Mouse (Mus musculus): Measurements from ENCODE around the gene Wee1.
"Not testable (repeated sequence)": the region's sequence is repeated elsewhere in the genome, so short reads cannot be mapped to it uniquely, and the experiment has no call there.

The Wee1 gene

DNA sequence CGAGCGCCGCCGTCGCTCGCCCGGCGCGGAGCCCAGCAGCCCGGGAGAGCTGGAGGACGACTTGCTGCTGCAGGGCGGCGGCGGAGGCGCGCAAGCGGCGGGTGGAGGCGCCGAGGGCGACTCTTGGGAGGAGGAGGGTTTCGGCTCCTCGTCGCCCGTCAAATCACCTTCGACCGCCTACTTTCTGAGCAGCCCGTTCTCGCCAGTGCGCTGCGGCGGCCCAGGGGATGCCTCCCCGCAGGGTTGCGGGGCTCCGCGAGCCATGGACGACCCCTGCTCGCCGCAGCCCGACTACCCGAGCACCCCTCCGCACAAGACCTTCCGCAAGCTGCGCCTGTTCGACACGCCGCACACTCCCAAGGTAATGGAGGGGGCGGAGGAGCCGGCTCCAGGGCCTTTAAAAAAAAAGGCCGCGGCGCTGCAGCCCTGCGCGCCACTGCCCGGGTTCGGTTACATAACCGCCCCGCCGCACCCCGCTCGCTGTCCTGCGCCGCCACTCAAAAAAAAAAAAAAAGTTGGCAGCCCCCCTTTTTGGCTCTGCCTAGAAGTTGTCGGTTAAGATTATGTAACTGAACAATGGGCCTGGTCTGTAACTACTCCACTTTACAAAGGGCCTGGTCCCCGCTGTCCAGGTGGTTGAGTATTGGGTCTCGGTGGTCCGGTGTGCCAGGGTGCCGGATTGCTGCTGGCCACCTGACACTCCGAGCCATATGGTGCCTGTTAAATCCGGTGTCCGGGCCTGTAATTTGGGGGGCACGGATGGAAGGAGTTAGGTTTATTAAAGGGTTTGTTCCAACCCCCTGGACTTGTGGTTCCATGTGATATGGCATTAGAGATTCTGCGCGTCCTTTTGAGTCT lies 948 bp downstream of the Wee1 start:
- DNase-seq = peak; percentile 75

DNA sequence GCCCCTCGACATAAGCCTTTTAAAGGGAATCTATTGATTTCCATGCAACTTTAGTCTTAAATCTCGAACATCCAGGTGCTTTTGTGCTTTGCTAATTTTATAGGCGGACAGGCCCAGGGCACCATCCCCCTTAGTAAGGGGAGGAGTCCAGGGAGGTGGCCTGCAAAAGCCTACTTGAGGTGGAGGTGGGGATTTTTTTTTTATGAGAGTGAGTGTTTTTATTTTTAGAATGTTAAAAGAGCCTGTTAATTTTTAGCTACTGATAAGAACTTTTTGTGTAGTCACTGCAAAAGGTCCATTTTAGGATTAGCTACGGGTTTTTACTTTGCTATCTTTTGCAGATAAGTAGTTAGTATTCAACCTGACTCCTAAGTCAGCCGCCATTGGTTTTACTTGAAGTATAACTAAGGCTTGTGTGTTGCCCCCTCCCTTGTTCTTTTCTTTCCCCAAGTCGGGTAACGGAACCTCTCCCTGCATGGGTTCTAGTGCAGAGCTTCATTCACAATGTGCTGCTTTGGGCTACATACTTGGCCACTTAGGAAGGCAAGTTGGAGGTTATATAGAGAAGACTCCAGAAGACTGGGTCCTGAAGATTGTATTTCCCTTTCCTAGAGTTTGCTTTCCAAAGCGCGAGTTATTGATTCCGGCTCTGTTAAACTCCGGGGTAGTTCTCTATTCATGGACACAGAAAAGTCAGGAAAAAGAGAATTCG lies 2.2 kb downstream of the Wee1 start:
- peak; percentile 54 for DNase-seq

DNA sequence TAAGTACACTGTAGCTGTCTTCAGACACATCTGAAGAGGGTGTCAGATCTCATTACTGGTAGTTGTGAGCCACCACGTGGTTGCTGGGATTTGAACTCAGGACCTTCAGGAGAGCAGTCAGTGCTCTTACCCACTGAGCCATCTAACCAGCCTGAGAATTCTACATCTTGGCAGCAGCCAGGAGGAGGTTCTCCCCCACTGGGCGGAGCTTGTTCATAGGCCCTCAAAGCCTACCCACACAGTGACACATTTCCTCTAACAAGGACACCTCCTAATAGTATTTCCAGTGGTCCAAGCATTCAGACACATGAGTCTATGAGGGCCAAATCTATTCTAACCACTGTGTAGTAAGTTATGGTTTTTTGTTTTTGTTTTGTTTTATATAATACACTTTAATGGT lies 6.7 kb downstream of the Wee1 start:
- no peak for DNase-seq

DNA sequence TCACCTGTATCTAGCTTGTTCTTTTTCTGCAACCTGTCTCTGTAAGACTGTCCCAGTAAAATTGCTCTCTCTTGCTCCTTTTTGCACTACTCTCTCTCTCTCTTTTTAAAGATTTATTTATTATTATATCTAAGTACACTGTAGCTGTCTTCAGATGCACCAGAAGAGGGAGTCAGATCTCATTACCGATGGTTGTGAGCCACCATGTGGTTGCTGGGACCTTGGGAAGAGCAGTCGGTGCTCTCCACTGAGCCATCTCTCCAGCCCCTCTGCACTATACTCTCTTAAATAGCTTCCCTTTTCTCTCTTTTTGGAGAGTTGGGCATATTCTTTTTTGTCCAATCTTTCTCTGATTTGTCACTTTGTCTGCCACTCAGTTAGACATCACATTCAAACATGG lies 10.4 kb downstream of the Wee1 start:
- DNase-seq = not testable (repeated sequence)

DNA sequence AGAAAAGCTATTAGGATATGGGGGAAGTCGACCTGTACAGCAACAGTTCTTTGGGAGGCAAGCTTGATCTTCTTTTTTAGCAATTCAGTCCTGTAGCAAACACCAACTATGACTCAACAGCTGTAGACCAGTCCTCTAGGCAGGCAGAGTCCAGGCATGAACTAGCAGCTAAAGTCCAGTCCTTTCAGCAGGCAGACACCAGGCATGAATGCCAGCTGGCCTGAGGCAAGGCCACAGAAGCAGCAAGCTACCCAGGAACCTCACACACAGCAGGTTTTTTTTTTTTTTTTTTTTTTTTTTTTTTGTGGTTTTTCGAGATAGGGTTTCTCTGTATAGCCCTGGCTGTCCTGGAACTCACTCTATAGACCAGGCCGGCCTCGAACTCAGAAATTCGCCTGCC lies 12.1 kb downstream of the Wee1 start:
- DNase-seq = no peak

DNA sequence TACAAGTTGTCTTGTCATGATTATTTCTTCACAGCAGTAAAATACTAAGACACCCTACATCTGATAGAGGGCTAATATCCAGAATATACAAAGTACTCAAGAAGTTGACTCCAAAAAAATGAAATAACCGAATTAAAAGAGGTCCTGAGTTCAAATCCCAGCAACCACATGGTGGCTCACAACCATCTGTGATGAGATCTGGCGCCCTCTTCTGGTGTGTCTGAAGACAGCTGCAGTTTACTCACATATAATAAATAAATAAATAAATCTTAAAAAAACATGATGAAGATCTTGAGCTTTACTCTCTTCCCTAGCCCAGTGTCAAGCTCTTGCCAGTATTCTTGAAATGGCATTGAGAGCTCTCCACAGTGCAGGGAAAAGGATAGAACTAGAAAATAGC lies 16.7 kb downstream of the Wee1 start:
- no peak for DNase-seq

DNA sequence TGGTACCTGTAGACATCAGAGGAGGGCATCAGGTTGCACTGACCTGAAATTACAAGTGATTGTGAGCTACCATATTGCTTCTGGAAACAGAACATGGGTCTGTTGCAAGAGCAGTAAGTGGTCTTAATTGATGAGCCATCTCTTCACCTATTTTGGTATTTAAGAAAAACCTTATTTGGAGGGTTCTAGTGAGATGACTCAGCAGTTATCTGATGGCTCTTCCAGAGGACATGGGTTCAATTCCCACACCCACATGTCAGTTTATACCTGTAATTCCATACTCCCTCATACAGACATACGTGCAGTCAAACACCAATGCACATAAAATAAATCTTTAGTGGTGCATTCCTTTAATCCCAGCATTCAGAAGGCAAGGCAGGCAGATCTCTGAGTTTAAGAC lies 22.0 kb downstream of the Wee1 start:
- no peak for DNase-seq

DNA sequence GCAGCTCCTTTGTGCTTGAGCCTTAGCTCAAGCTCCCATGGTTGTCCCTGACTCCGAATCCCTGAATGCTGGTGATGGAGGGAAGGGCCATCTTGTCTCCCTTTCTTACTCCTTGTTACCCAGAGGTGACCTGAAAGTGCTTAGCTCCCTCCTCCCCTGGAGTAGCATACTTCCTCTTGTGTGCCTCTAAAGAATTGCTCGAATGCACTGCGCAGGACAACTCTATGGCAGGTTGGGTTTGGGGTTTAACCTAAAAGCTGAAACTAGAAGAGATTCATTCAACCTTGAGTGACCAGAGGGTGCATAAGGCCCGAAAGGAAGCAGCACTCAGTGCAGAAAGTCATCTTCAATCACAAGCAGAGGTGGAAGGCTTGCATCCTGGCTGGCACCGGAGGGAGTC lies 31.0 kb downstream of the Wee1 start:
- DNase-seq = no peak

DNA sequence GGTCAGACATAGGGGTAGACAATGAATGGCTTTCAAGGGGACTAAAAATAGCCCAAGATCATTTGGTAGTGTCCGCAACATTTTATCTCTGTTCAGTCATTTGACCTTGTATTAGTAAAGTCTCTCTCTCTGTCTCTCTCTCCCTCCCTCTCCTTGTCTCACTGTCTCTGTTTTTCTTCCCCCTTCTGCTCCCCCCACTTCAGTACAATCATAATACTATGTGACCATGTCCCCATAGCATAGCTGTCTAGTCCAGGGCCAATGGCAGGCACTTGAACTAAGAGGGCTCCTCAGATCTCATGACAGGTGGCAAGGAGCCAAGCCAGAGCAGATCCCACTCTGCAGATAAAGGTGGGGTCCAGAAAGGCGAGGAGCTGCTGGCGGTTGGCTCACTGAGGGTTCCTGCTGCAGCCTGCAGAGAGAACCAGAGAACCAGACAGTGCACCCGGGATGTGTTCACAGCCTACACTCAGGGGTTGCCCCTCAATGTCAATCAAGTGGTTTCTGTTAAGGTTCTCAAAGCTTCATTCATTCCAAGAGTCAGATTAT lies 34.9 kb downstream of the Wee1 start:
- peak; percentile 60 for DNase-seq

DNA sequence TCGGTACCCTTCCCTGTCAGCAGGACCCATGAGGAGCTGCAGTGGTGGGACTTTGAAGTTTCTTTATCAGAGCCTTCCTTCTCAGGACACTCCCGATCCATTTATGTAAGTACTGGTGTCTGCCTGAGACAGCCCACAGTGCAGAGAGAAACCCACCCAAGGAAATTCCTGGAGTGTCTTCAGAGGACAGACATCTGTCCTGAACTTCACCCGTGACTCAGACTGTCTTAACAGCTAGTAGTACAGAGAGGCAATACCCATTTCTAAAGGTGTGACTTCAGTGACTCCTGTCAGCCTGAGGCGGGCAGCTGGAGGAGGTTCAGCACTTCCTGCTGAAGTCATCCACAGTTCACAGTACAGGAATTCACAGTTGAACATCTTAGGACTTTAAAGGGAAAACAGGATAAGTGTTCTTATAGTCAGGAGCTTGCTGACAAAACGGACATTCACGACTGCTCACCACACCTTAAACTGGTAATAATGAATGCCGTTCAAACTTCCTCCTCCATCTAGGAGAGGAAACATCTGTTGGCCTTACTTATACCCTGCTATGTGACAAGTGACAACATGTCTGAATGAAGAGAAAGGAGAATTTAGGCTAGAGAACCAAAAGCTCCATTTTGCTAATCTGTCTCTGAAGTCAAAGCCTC lies 35.5 kb downstream of the Wee1 start:
- DNase-seq = no peak

DNA sequence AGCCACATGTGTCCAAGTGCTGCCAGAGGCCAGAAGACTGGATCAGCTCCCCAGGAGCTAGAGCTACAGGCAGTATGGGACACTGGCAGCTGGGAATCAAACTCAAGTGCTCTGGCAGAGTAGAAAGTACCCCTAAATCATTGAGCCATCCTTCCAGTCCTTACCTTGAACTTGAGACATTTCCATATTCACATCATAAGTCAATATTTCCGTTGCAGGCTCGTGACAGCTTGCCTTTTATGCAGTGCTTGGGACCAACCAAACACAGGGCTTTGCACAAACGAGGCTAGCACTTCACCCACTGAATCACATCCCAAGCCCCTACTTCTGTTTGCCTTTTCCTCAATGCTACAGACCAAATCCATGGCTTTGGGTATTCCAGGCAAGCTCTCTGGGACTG lies 36.2 kb downstream of the Wee1 start:
- DNase-seq = no peak

DNA sequence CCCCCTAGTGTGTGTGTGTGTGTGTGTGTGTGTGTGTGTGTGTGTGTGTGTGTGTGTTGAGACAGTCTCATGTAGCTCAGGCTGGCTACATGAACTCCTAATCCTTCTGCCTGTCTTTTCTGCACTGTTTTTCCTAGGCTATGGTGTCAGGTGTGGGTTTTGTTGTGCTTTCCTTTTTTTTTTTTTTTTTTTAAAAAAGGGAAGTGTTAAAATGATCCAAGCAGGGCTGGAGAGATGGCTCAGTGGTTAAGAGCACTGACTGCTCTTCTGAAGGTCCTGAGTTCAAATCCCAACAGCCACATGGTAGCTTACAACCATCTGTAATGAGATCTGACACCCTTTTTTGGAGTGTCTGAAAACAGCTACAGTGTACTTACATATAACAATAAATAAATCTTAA lies 38.3 kb downstream of the Wee1 start:
- not testable (repeated sequence) for DNase-seq

DNA sequence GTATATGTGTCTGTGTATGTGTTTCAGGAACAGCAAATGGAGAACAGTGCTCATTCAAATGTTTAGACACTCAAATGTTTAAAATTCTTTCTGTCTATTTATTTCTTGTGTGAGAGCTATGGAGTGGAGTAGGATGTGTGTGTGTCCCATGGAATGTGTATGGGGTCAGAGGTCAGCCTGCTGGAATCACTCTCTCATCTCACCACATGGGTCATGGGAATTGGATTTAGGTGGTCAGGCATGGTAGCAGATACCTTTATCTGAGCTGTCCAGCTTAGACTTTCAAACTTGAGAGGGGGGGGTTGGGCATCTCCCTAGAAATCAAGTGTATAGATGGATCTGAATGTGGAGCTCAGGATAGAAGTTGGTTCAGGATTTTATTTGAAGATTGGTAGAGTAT lies 38.8 kb downstream of the Wee1 start:
- no peak for DNase-seq

DNA sequence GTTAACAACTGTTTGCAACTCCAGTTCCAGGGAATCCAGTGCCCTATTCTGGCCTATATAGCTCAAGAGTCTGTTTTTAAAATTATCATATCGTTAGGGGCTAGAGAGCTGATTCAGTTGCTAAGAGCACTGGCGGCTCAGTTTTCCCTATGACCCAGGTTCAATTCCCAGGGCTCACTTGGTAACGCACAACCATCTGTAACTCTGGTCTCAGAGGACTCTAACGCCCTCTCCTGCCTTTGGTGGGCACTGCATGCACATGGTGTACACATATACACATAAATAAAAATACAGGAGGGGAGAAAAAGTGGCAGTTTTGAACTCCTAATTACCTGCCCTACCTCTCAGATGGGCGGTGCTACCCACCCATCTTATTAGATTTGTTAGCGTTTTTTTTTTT lies 41.2 kb downstream of the Wee1 start:
- peak; percentile 18 for DNase-seq

DNA sequence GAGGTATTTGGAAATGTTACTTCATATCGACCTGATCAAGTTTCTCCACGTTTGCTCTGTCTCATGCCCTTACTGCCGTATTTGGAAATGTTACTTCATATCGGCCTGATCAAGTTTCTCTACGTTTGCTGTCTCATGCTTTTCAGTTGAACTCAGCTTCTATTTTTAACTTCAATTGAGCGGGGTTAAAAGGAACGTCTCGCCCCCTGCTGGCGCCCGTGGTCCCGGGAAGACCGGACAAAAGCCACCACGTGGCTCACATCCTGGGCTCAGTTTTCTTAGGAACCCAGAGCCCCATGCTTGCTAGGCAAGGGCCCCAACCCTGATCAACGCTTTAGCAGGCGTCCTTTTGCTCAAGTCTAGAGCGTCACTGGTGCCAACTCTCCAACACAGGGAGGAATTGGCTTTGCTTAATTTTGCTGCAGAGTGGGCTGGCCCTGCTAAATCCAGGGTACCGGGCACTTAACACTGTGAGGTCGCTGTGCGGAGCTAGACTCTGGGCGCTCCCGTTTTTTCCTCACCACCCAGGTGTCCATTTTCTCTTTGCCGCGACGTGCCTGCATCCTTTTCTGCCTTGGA lies 42.3 kb downstream of the Wee1 start:
- DNase-seq = peak; percentile 92

DNA sequence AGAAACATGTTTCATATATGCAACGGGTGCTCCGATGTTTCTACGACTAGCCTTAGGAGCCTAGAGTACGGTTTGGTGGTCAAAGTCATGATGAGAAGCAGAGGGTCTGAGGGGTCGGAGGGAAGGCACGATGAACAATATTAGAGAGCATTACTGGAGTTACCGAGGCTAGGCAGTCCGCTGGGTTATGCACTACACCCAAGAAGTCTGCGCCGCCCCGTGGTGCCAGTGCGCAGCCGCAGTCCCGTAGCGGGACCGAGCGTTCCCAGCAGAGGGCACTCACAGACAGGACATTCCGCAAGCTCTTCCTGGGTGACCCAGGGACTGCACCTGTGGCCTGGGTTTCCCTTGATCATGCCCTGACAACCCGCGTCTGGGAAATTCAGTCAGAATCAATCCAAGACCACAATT lies 42.9 kb downstream of the Wee1 start:
- peak; percentile 96 for DNase-seq

DNA sequence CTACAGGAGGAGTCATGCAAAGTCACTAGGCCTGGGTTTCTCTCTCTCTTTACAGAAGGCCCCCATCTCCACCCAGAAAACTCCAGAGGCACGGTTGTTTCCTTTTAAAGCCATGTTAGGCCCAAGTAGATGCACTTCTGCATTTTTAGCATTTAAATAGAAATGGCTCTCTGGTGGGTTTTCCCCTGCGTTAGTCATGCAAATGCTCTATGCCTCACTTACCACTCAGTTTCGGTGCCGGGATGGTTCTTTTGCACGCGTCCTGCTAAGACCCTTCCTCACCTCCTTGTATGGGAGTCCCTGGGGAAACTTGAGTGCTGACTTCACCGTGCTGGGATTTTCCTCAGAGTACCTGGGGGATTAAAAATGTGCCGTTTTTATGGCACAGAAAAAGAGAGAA lies 44.4 kb downstream of the Wee1 start:
- DNase-seq = no peak

DNA sequence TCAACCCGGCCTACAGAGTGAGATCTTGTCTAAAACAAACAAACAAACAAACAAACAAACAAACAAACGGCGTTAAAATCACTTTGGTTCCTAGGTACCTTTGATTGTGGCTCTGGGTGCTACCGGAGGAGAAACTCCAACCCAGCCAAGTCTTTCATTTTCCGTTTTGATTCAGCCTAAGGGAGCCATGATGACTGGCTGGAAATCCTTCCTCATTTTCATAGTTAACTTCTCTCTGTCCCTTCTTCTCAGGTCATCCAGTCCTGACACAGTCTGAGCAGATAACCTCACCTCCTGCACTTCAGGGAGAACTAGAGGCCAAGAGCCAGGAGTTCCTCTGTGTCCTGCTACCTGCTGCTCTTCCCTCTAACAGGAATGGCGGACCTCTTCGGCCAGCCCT lies 57.4 kb downstream of the Wee1 start:
- DNase-seq = no peak

DNA sequence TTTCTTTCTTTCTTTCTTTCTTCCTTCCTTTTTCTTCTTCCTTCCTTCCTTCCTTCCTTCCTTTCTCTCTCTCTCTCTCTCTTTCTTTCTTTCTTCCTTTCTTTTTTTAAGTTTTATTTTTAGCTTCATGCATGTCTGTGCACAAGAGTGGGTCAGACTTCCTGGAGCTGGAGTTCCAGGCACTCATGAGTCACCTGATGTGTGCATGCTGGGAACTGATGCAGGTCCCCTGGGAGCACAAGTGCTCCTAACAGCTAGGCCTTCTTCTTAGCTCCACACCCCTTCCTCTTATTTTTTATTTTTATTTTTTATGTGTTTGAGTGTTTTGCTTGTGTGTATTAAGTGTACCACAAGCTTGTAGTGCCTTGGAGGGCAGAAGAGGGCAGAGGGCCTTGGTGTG lies 58.8 kb downstream of the Wee1 start:
- no peak for DNase-seq

DNA sequence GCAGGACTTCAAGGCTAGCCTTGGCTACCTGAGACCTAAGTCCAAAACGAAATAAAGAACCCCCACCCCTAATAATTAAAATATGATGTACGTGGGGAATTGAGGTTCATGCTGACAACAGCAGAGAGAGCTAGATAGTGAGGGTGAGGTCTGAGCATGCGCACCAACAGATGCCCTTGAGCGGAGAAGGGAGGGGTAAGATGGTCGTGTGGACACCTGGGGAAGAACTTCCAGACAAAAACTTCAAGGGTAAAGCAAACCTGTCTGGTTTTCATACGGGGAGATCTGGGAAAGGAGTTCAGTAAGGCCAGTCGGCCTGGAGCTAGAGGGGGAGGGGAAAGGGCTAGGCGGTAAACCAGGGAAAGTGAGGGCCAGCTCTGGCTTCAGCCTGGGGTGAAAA lies 59.6 kb downstream of the Wee1 start:
- DNase-seq = no peak

DNA sequence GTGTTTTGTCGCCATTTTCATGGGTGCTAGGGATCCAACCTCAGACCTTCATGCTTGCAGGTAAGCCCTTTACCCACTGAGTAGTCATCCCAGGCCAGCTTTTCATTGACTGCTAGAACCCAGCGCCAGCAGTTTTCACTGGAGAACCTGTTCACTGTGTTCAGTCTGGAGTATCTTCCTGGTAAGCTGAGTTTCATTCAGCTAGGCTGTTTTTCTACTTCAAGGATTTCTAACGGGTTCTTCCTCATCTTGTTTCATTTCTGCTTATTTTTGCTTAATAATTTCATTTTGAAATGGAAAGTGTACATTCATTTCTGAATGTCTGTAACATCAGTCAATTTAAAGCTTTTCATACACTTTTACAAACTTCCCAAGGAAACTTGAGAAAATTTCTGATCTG lies 62.8 kb downstream of the Wee1 start:
- no peak for DNase-seq

DNA sequence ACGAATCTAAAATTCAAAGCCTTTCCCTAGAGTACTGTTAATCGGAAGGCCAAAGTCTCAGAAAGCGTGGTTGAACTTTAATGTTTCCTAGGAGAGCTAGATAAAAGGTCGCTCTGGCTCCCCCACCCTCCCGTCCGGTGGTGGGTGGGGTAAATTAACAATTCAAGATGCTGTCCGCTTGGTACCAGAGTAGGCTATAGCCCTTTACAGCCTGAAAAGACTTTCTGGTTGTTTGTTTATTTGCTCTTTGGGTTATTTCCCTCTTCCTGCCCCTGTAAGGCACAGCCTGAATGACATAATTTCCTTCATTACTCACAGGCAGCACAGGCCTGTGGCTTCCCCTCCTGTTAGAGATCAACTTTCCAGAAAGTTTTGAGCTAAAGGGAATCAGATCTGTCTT lies 68.1 kb downstream of the Wee1 start:
- no peak for DNase-seq
